Mouse (Mus musculus) liver, embryonic 14.5 days (tissue): ENCODE measurements around the gene Primpol.

ENCODE experiments used
- CTCF ChIP-seq: IDR thresholded peaks from 2 replicates; pipeline ENCODE4 v1.5.1; 2016; ENCODE audit warnings: antibody characterized with exemption, low read depth, control low read depth
- EP300 ChIP-seq: IDR thresholded peaks from 2 replicates; pipeline ENCODE4 v1.6.1; 2016; ENCODE audit warnings: antibody characterized with exemption, low read depth

- no peak for TF ChIP-seq EP300
- TF ChIP-seq CTCF, result no peak
Observed at GRCm38 (mm10) chr8:46641272-46641671, 24.3 kb upstream of the Primpol start.
